Mouse (Mus musculus) olfactory bulb, adult 2 months (tissue): Measurements from ENCODE around the gene Rbl1. TPM values are rescaled to one million over a fixed set of nuclear protein-coding genes. Genes with fewer than 3 reads are reported as not detected.
A peak's percentile ranks its signal among the peaks of the same experiment; 100 is the strongest.
"Not testable (repeated sequence)": the region's sequence is repeated elsewhere in the genome, so short reads cannot be mapped to it uniquely, and the experiment has no call there.

Source experiments
- H3K27ac ChIP-seq: fragments of 200-500 bp; 2 replicates; pipeline ENCODE4 v1.5.1; 2012; ENCODE audit warnings: low read depth, low read length; ENCODE audit not compliant: insufficient read depth
- H3K4me1 ChIP-seq: fragments of 200-500 bp; 2 replicates; pipeline ENCODE4 v1.6.1; 2012; ENCODE audit warnings: low read length; ENCODE audit not compliant: control insufficient read depth, insufficient read depth
- H3K4me3 ChIP-seq: fragments of 200-500 bp; 2 replicates; pipeline ENCODE4 v1.5.1; 2012; ENCODE audit warnings: mild to moderate bottlenecking, low read depth, low read length, moderate library complexity; ENCODE audit not compliant: insufficient read depth
- CTCF ChIP-seq: fragments of 200-500 bp; IDR thresholded peaks from 2 replicates; pipeline ENCODE4 v1.5.1; 2012; ENCODE audit warnings: low read depth, mild to moderate bottlenecking, low read length, moderate library complexity; ENCODE audit not compliant: insufficient read depth
- POLR2A ChIP-seq: fragments of 200-500 bp; IDR thresholded peaks from 2 replicates; pipeline ENCODE4 v1.6.1; 2012; ENCODE audit warnings: mild to moderate bottlenecking, low read depth, low read length, moderate library complexity; ENCODE audit not compliant: insufficient read depth
- WGBS: fragments of 180-500 bp; shearing (Covaris S2); methylation state at CpG from one replicate; pipeline ENCODE4 v1.1.7; 2018; 5-methylcytosine and 5-hydroxymethylcytosine counted together
- polyA plus RNA-seq: library from polyadenylated mRNA; stranded (reverse); fragments of >200 nt; gene quantifications from 2 replicates; pipeline ENCODE4 v1.2.4, GENCODE M21; 2012; ENCODE audit warnings: low replicate concordance; ENCODE audit not compliant: missing spikeins, insufficient read depth, insufficient read length

Rbl1 gene
- polyA plus RNA-seq, 1 experiment = not detected

DNA sequence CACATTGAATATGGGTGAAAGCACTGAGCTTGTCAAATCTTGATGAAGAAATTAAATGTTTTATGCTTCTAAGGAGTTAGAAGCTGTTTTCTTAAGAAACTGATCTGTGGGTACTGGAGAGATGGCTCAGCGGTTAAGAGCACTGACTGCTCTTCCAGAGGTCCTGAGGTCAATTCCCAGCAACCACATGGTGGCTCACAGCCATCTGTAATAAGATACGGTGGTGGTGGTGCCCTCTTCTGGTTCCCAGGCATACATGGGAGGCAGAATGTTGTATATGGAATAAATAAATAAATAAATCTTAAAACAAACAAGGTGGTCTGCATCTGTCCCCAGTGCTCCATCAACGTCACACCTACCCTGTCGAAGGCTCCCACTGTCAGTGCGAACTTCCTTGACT is 29.9 kb downstream of the Rbl1 start:
- no peak overlapping the region for H3K27ac ChIP-seq
- H3K4me1 ChIP-seq = peaks cover 2% of the 10 kb centered on the region
- TF ChIP-seq CTCF (no peak), POLR2A (no peak)
- no peak overlapping the region for H3K4me3 ChIP-seq
- WGBS = 88% methylated on average over 5 of the region's 5 CpGs

DNA sequence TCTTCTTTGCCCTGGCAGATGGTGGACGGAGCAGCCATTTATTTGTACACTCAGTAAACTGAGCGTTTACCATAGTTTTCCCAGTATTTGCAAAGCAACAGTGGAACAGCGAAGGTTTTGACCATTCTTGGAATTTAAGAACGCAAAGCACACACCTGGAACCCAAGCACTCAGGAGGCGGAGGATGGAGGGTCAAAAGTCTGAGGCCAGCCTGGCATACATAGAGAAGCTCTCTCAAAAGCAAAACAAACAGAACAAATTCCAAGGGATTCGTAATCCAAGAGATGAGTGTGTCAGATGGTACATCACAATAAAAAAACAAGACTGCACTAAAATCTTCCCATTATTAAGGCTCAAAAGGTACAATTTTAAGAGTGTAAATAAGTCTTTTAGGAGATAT is 30.8 kb downstream of the Rbl1 start:
- no peak overlapping the region for H3K27ac ChIP-seq
- no peak for TF ChIP-seq POLR2A

DNA sequence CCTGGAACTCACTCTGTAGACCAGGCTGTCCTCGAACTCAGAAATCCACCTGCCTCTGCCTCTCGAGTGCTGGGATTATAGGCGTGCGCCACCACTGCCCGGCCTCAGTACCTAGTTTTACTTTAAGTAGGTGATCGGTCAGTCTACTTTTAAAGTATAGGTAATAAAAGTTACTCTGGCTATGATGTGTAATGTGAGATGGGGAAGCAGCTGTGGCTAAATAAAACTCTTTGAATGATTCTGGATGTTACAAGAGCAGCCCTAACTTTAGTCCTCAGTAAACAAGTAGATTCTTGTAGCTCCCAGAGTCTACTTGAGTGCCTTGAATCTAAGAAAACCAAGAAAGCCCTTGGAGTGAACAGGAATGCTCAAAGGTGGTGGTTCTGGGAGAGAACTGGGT is 31.4 kb downstream of the Rbl1 start:
- Histone ChIP-seq H3K4me1 (peaks cover 2% of the 10 kb centered on the region), H3K4me3 (no peak overlapping the region), H3K27ac (no peak overlapping the region)
- 98% methylated on average over 6 of the region's 6 CpGs for WGBS
- no peak for TF ChIP-seq CTCF
- TF ChIP-seq POLR2A = no peak

More for the DNA sequence above, 30.8 kb downstream of the Rbl1 start:
- Histone ChIP-seq H3K4me3 (no peak overlapping the region), H3K4me1 (peaks cover 2% of the 10 kb centered on the region)
- WGBS = 98% methylated on average over 6 of the region's 6 CpGs

DNA sequence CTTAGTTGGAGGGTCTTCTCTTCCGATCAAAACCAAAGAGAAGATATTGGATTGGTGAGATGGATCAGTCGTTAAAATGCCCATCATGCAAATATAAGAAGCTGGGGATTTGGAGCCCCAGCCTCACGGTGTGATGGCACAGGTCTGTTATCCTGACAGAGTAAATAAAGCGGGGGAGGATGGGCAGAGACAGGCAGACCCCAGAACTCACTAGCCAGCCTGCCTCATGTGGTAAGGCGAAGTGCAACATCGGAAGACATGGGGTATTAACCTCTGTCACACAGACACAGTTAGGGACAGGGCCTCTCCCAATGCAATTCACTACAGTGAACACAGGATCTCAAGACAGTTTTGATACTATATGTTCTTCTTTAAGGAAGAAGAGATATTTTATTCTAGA is 33.7 kb downstream of the Rbl1 start:
- H3K4me1 ChIP-seq = peaks cover 2% of the 10 kb centered on the region
- peak overlapping the region; percentile 36; the same call in 1 of the 2 replicates for H3K27ac ChIP-seq
- 71% methylated on average over 6 of the region's 6 CpGs for WGBS
- TF ChIP-seq CTCF (no peak), POLR2A (no peak)
- no peak overlapping the region for H3K4me3 ChIP-seq

DNA sequence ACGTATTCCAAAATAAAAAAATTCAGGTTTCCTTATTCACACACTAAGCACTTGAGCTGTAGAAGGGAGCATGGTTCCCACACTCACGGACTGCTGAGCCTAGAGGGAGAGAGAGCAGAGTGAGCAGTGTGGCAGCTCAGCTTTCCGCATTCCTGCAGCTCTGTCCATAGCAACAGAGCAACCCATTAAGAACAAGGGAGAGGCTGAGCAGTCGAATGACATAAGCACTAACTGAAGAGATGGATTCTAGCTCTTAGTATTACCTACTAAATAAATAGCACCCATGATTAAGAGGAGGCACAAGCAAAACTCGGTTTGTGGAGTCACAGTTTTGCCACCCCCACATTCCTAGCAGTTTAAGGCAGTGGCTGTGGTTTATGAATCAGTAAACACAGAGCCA is 34.2 kb downstream of the Rbl1 start:
- TF ChIP-seq CTCF (no peak), POLR2A (no peak)
- Histone ChIP-seq H3K27ac (peak overlapping the region; percentile 36; the same call in 1 of the 2 replicates), H3K4me3 (no peak overlapping the region), H3K4me1 (peaks cover 2% of the 10 kb centered on the region)
- 15% methylated on average over 5 of the region's 5 CpGs for WGBS

DNA sequence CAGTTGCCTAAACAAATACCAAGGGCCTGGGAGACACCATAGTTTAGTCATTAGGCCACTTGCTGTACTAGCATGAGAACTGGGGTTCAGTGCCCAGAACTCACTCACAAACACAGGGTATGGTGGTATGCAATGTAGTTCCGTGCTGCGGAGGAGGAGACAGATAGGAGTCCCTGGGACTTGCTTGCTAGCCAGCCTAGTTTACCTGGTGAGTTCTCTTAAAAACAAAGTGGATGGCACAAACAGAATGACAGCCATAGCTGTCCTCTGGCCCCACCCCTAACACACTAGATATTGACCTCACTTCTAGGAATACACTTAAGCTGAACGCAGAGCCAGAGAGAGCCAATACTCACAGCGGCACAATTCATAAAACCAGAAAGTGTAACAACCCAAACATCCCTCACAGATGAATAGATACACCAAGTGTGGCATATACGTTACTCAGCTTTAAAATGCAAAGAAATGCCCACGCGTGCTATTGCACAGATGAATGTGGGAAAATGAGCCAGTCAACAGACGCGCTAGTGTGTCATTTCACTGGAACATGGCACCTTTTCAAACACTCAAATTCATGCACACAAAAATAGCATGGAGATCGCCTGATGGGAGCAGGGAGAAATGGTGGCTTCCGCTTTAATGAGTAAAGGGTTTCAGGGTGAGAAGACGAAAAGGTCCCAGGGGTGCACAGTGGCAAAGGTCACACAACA is 37.8 kb downstream of the Rbl1 start:
- H3K4me3 ChIP-seq = no peak overlapping the region
- H3K27ac ChIP-seq = no peak overlapping the region
- 96% methylated on average over 12 of the region's 12 CpGs for WGBS
- H3K4me1 ChIP-seq = peaks cover 2% of the 10 kb centered on the region
- TF ChIP-seq POLR2A (no peak), CTCF (no peak)

DNA sequence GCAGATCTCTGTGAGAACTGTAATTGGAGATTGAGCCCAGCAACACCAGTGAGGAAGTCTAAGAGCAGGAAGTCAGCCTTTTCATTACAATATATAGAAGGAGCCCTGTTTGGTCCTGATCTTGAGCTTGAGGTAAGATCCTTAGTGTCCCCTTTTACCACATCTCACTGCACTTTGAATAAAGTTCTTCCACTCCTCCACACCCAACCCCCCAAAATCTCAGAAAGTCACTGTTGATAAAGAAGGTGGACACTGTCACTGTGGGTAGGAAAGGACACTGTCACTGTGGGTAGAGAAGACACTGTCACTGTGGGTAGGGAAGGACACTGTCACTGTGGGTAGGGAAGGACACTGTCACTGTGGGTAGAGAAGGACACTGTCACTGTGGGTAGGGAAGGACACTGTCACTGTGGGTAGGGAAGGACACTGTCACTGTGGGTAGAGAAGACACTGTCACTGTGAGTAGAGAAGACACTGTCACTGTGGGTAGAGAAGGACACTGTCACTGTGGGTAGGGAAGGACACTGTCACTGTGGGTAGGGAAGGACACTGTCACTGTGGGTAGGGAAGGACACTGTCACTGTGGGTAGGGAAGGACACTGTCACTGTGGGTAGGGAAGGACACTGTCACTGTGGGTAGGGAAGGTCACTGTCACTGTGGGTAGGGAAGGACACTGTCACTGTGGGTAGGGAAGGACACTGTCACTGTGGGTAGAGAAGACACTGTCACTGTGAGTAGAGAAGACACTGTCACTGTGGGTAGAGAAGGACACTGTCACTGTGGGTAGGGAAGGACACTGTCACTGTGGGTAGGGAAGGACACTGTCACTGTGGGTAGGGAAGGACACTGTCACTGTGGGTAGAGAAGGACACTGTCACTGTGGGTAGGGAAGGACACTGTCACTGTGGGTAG is 38.8 kb downstream of the Rbl1 start:
- not testable (repeated sequence) for H3K27ac ChIP-seq, H3K4me1 ChIP-seq, H3K4me3 ChIP-seq

DNA sequence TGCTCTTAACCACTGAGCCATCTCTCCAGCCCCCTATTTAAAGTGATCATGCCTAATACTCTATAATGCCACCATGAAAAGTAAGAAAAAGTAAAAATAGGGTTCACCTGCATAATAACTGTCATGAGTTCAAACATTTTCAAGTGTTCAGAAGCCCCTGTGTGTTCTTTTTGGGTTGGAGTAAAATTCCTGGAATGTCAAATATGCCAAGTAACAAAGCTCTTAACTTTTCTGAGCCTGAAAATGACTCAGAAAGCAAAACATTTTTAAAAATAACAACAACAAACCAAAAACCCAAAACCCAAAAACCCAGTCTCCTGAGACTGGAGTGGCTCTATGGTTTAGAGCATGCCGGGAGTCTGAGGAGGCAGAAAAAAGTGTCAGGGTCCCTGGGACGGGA is 40.2 kb downstream of the Rbl1 start:
- Histone ChIP-seq H3K27ac (no peak overlapping the region), H3K4me1 (no peaks in the 10 kb centered on the region), H3K4me3 (no peak overlapping the region)
- TF ChIP-seq CTCF (no peak), POLR2A (no peak)
- 92% methylated on average over 2 of the region's 2 CpGs for WGBS

DNA sequence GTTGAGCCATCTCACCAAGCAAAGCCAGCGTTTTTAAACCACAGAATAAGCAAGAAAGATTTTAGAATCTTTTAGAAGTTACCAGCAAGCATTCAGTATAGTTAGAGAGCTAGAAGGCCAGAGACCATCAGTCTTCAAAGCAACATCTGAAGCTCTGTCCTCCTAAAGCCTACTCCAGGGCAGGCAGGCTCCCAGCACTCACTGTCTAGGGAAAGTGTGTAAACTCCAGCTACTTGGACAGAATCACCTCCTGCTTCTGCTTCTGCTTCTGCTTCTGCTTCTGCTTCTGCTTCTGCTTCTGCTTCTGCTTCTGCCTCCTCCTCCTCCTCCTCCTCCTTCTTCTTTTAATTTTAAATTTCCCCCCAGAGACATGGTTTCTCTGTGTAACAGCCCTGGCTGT is 48.3 kb downstream of the Rbl1 start:
- Histone ChIP-seq H3K4me1 (no peaks in the 10 kb centered on the region), H3K27ac (no peak overlapping the region), H3K4me3 (no peak overlapping the region)
- WGBS = 94% methylated on average over 1 of the region's 1 CpGs
- TF ChIP-seq CTCF (no peak), POLR2A (no peak)
